Mouse (Mus musculus): ENCODE data around the gene Hist1h2bq. TPM values are rescaled to one million over a fixed set of nuclear protein-coding genes. Genes with fewer than 3 reads are reported as not detected.
"Not testable (repeated sequence)": the region's sequence is repeated elsewhere in the genome, so short reads cannot be mapped to it uniquely, and the experiment has no call there.

The Hist1h2bq gene
- polyA plus RNA-seq, 1 experiment from 2014 or later = 17.4 TPM

DNA sequence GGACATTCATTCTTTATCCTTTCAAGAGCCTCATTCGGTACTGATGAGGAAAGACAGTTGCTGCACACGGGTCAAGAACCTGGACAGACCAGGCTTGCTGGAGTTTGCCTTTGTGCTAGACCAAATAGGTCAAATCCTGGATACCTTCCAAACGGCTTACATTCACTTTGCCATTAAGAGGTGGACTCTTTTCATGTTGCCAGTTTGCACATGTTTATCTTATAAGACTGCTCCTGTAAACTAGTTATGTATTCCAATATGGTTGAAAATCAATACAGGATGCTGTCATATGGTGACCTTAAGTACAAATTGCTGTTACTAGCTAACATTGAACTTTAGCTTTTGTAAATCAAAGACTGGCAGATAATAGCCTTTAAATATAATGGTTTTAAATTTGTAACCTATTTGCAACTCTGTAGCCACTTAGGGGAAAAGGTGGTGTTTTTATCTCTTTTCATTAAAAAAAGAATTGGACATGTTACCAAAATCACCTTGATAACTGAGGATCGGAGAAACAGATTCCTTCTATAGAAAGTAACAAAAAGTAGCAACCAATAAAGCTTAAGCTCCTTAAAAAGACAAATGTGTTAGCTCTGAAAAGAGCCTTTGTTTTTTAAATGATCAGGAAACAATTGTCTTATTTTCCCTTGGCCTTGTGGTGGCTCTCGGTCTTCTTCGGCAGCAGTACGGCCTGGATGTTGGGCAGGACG is 23.7 kb downstream of the Hist1h2bq start:
- peak overlapping the region; percentile 55 for H3K4me3 ChIP-seq
- 5% methylated on average over 8 of the region's 8 CpGs for WGBS
- H3K4me1 ChIP-seq = peaks cover 63% of the 10 kb centered on the region

DNA sequence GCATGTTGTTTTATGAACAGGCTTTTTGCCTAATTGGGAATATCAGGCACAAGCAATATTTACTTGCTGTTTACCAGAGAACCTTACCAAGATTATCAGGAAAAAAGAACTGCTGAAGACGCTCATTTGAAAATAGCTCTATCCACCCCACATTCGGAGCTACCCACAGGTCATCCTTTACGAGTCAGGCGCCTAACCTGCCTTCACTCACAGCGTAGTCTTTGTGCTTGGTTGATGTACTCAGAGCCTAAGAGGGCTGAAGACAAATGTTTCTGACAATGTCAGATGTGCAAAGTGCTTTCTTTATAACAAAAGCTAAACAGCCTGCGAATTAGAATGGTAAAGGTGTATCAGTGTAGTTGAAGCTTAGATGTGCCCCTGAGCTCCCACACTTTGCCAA is 25.7 kb downstream of the Hist1h2bq start:
- Histone ChIP-seq H3K9me3 (replicated peaks) (no peaks in the 10 kb centered on the region), H3K27me3 (ENCODE audit: low read depth, poor library complexity, severe bottlenecking) (no peaks in the 10 kb centered on the region), H3K27ac (replicated peaks) (peak overlapping the region; percentile 92), H3K4me1 (peaks cover 63% of the 10 kb centered on the region), H3K36me3 (no peaks in the 10 kb centered on the region), H3K4me3 (peak overlapping the region; percentile 59)
- WGBS = 20% methylated on average over 6 of the region's 6 CpGs
- no peak for DNase-seq (ENCODE audit: low spot score)

More for the DNA sequence above, 23.7 kb downstream of the Hist1h2bq start:
- Histone ChIP-seq H3K27ac (replicated peaks) (peak overlapping the region; percentile 92), H3K9me3 (replicated peaks) (no peaks in the 10 kb centered on the region), H3K27me3 (ENCODE audit: low read depth, poor library complexity, severe bottlenecking) (no peaks in the 10 kb centered on the region), H3K36me3 (no peaks in the 10 kb centered on the region)
- DNase-seq (ENCODE audit: low spot score) = peak; percentile 48

DNA sequence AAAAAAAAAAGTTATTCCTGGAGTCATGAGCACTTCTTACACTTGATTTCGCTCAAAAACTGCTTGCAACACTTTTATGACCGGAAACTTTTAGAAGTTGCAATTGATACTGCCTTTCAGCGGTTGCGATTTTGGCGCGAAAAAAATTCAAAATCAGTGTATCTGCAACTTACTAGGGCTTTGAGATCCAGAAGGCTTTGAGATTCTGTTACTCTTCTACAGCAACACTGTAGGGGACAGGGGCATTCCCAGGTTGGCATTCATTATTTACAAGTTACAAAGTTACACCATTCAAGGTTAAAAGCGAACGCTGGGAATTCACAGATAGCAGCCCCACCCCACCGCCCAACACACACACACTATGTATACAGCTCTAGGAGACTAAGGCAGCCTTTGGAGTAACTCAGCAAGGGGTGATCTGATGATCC is 26.2 kb downstream of the Hist1h2bq start:
- H3K9me3 ChIP-seq (replicated peaks) = no peaks in the 10 kb centered on the region
- peak overlapping the region; percentile 59 for H3K4me3 ChIP-seq
- DNase-seq (ENCODE audit: low spot score) = peak; percentile 59
- H3K27me3 ChIP-seq (ENCODE audit: low read depth, poor library complexity, severe bottlenecking) = no peaks in the 10 kb centered on the region
- WGBS = 3% methylated on average over 9 of the region's 9 CpGs
- no peaks in the 10 kb centered on the region for H3K36me3 ChIP-seq
- H3K4me1 ChIP-seq = peaks cover 58% of the 10 kb centered on the region
- H3K27ac ChIP-seq (replicated peaks) = peak overlapping the region; percentile 92

DNA sequence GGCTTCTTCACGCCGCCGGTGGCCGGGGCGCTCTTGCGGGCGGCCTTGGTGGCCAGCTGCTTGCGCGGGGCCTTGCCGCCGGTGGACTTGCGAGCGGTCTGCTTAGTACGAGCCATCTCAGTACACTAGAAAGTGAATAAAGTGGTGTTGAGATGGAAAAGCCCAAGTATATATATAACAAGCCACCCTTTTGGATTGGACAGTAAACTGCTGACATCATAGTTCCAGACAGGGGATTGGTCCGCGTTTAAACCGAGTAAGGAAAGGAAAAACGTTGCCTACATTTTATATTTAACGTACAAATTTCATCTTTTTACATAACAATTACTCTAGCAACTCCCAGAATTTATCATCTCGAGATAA is 26.8 kb downstream of the Hist1h2bq start, which contains the start of gene Hist1h3i:
Gene Hist1h3i (minus strand): TSS at position 116 of the 363 bp plus-strand sequence.
- peak; percentile 59 for DNase-seq (ENCODE audit: low spot score)
- WGBS = under 1% methylated on average over 17 of the region's 20 CpGs
- Histone ChIP-seq H3K9me3 (replicated peaks) (no peaks in the 10 kb centered on the region), H3K27ac (replicated peaks) (peak within 1 kb of the TSS; percentile 97), H3K36me3 (no peaks in the 10 kb centered on the region), H3K4me1 (peaks cover 58% of the 10 kb centered on the region), H3K27me3 (ENCODE audit: low read depth, poor library complexity, severe bottlenecking) (no peaks in the 10 kb centered on the region), H3K4me3 (peak within 1 kb of the TSS; percentile 59)

DNA sequence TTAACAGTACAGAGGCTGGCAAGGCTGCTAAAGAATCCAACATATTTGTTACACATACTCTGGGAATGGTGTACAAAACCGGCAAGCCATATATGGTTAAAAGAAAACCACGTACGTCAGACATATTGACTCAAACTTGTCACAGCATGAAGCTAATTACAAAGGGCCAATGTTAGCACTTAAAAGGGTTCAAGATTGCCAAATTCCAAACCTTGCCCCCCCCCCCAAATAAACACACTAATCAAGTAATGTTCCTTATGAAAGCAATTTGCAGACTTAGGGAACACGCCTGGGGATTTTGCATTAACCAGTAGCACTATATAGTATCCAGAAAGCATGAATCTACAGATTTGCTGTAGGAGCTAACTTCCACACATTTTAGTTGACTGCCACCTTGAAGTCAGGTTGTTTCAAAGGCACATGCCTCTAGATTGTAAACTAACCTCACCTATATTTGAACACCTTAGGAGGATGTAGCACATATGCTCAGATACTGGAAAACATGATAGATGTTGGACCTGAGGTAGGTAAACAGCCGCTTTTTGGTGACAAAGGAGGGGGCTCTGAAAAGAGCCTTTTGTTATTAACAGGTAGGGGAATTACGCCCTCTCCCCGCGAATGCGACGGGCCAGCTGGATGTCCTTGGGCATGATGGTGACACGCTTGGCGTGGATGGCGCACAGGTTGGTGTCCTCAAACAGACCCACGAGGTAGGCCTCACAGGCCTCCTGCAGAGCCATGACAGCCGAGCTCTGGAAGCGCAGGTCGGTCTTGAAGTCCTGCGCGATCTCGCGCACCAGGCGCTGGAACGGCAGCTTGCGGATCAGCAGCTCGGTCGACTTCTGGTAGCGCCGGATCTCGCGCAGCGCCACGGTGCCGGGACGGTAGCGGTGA is 27.4 kb downstream of the Hist1h2bq start:
- not testable (repeated sequence) for H3K27me3 ChIP-seq (ENCODE audit: low read depth, poor library complexity, severe bottlenecking); H3K36me3 ChIP-seq; H3K9me3 ChIP-seq (replicated peaks)
- Histone ChIP-seq H3K27ac (replicated peaks) (peak overlapping the region; percentile 97), H3K4me1 (peaks cover 59% of the 10 kb centered on the region), H3K4me3 (peak overlapping the region; percentile 59)
- DNase-seq (ENCODE audit: low spot score) = peak; percentile 58
- 1% methylated on average over 19 of the region's 35 CpGs for WGBS

DNA sequence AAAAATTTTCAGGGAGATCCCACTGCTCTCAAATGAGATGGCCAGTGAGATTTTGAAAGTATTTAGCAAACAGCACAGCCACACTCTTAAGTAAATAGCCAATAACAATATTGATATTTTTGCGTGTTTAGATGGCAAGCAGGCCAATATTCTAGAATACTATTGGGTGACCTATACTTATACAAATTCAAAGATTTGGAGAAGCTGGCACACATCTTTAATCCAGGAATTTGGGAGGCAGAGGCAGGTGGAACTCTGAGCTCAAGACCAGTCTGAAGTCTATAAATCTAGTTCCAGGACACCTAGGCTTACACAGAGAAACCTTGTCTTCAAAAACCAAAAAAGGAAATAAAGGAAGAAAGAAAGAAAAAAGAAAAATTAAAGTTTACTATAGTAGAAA is 28.4 kb downstream of the Hist1h2bq start:
- Histone ChIP-seq H3K4me3 (no peak overlapping the region; the same call in 1 of the 2 replicates), H3K27me3 (ENCODE audit: low read depth, poor library complexity, severe bottlenecking) (no peaks in the 10 kb centered on the region), H3K9me3 (replicated peaks) (no peaks in the 10 kb centered on the region), H3K36me3 (no peaks in the 10 kb centered on the region), H3K4me1 (peaks cover 62% of the 10 kb centered on the region), H3K27ac (replicated peaks) (peak overlapping the region; percentile 97)
- no peak for DNase-seq (ENCODE audit: low spot score)
- 91% methylated on average over 1 of the region's 1 CpGs for WGBS

DNA sequence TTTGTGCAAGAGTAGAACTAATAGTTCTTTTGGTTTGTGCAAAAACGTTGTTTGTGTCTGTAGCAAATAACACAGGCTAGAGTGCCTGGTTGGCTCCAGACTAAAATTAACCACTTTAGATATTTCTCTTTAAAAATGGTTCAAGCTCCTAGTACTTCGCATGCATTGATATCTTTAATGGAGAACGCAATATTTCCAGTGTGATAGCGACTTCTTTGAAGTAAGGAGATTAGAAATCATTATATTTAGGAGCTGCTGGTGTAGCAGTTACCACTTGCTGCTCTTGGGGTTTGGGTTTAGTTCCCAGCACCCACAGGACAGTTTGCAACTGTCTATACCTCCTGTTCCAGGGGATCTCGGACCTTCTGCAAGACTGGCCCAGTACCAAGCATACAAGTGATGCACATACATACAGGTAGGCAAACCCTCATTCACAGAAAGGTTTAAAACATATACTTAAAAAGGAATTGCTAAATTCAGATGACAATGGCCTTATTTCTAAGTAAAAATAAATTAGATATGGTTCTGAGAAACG is 28.9 kb downstream of the Hist1h2bq start:
- H3K27ac ChIP-seq (replicated peaks) = peak overlapping the region; percentile 97
- H3K36me3 ChIP-seq = no peaks in the 10 kb centered on the region
- 43% methylated on average over 6 of the region's 6 CpGs for WGBS
- H3K4me3 ChIP-seq = peak overlapping the region; percentile 76
- no peaks in the 10 kb centered on the region for H3K9me3 ChIP-seq (replicated peaks)
- peaks cover 56% of the 10 kb centered on the region for H3K4me1 ChIP-seq
- H3K27me3 ChIP-seq (ENCODE audit: low read depth, poor library complexity, severe bottlenecking) = no peaks in the 10 kb centered on the region
- no peak for DNase-seq (ENCODE audit: low spot score)

DNA sequence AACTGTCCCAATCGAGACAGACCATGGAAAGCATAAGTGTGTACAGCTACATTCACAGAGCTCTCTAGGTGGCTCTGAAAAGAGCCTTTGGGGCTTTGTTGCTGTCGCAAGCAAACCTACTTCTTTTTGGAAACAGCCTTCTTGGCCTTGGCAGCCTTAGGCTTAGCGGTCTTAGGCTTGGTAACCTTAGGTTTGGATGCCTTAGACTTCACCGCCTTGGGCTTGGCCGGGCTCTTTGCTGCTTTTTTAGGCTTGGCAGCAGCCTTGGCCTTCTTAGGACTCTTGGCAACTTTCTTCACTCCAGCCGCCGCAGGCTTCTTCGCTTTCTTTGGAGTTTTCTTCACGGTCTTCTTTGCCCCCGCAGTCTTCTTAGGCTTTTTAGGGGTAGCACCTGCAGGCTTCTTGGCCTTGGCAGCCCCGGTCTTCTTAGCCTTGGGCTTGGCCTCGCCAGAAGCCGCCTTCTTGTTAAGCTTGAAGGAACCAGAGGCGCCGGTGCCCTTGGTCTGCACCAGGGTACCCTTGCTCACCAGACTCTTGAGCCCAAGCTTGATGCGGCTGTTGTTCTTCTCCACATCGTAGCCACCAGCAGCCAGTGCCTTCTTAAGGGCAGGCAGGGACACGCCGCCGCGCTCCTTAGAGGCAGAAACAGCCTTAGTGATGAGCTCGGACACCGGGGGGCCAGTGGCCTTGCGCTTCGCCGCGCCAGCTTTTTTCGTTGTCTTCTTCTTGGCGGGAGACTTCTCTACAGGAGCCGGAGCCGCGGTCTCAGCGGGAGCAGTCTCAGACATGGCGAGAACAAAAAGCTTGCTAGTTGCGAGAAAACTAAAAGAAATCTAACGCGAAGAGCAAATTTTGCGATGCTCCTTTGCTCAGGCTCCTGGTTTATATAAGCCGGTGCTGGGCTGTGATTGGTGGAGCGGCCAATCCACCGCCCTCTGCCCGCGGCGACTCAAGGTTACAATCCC is 29.9 kb downstream of the Hist1h2bq start, which contains the start of gene Hist1h1b:
Gene Hist1h1b (minus strand): TSS at position 859 of the 965 bp plus-strand sequence.
- peak within 1 kb of the TSS; percentile 97 for H3K27ac ChIP-seq (replicated peaks)
- H3K36me3 ChIP-seq = no peaks in the 10 kb centered on the region
- H3K4me1 ChIP-seq = peaks cover 46% of the 10 kb centered on the region
- DNase-seq (ENCODE audit: low spot score) = peak; percentile 82
- H3K27me3 ChIP-seq (ENCODE audit: low read depth, poor library complexity, severe bottlenecking) = no peaks in the 10 kb centered on the region
- no peaks in the 10 kb centered on the region for H3K9me3 ChIP-seq (replicated peaks)
- peak within 1 kb of the TSS; percentile 76 for H3K4me3 ChIP-seq
- WGBS = under 1% methylated on average over 44 of the region's 44 CpGs

DNA sequence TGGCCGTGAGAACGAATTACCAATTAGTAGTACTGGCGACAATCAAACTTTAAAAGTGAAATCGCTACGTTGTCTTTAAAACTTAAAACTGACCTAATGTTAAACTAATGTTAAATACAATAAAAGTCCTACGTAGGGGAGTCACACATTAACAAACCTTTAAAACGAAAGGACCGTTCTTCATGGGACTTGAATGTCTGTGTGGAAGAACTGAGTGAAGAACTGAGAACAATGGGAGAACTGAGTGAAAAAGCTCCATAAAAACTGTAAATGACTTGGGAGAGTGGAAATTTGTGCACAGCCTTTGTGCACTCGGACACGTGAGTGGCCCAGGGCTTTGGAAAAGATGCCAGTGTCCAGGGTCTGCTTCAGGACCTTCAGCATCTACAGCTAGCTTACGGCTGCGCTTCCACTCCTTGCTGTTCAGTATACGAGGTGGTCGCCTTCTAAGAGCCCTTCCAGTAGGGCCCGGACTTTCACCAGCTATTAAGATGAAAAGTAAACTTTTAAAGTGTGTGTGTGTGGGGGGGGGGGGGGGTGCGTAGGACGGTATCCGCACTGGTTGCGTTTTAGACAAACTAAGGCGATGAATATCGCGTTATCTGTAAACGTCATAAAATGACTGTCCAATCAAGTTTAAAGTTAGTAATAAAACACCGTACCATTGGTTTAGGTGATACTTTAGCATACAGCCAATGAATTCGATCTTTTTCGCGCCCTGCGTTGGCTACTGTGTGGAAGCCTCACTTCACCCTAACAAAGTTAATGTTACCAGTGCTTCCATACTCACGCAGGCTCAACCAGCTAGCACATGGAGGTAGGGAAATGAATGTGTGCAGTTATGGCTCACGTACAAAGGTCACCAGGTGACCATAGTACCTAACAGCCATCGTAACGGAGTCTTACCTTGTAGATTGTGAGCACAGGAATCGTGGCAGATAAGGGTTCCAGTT is 30.9 kb downstream of the Hist1h2bq start:
- Histone ChIP-seq H3K36me3 (peaks cover 2% of the 10 kb centered on the region; the same call in 1 of the 2 replicates), H3K9me3 (replicated peaks) (no peaks in the 10 kb centered on the region)

More for the DNA sequence above, 30.9 kb downstream of the Hist1h2bq start:
- Histone ChIP-seq H3K27me3 (ENCODE audit: low read depth, poor library complexity, severe bottlenecking) (no peaks in the 10 kb centered on the region), H3K4me1 (peaks cover 41% of the 10 kb centered on the region), H3K27ac (replicated peaks) (peak overlapping the region; percentile 97), H3K4me3 (peak overlapping the region; percentile 76)
- DNase-seq (ENCODE audit: low spot score) = peak; percentile 73
- WGBS = 8% methylated on average over 33 of the region's 33 CpGs
